Mouse (Mus musculus): ENCODE data around the gene Znrf4.

Znrf4 gene

GRCm38 (mm10) chr17:56468380-56468779 lies 43.9 kb downstream of the Znrf4 start:
- no peak for DNase-seq (ENCODE audit: low read depth)

- DNase-seq (ENCODE audit: low read depth) = peak; percentile 72
Measured at GRCm38 (mm10) chr17:56467456-56467884, 44.8 kb downstream of the Znrf4 start.

GRCm38 (mm10) chr17:56466747-56467146 lies 45.5 kb downstream of the Znrf4 start:
- DNase-seq (ENCODE audit: low read depth) = no peak

- no peak for DNase-seq (ENCODE audit: low read depth)
Measured at GRCm38 (mm10) chr17:56464817-56465216, 47.4 kb downstream of the Znrf4 start.

- DNase-seq (ENCODE audit: low read depth) = no peak
Measured at GRCm38 (mm10) chr17:56464345-56464744, 47.9 kb downstream of the Znrf4 start.

- no peak for DNase-seq (ENCODE audit: low read depth)
Measured at GRCm38 (mm10) chr17:56463500-56463899, 48.7 kb downstream of the Znrf4 start.

GRCm38 (mm10) chr17:56462835-56463455 lies 49.3 kb downstream of the Znrf4 start:
- DNase-seq (ENCODE audit: low read depth) = peak; percentile 82

- DNase-seq (ENCODE audit: low read depth) = peak; percentile 99
Measured at GRCm38 (mm10) chr17:56461771-56462743, 50.2 kb downstream of the Znrf4 start.
